In the genomic region with DNA sequence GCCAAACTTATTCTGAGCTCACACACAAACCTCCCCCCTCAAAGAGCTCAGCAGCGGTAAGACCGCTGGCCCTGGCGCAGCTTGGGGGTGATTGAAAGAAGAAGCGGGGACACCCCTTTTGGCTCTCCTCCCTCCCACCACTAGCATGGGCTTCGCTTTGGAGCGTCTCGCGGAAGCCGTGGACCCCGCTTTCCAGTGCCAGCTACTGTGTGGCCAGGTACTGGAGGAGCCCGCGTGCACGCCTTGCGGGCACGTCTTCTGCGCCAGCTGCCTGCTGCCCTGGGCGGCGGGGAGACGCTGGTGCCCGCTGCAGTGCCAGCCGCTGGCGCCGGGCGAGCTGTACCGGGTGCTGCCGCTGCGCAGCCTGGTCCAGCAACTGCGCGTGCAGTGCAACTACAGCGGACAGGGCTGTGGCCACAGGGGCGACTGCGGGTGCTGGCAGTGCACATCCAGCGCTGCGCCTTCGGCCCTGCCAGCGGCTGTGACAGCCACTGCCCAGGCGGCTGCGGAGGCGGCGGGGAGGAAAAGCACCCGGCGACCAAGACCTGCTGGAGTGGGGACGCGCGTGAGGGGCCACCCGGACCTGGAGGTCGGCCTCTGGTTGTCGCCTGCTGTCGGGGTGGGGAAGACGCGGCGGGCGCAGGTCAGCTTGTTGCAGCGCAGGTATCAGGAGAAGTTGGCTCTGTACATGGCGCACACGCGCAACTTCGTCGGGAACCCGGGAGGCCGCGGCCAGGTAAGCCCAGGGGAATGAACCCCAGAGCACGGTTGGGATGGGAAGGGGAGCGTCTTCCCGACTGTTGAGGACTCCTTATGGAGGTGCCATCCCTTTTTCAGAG, we compare ENCODE assay signal across 9 mouse cellular contexts. TPM values are rescaled to one million over a fixed set of nuclear protein-coding genes. Genes with fewer than 3 reads are reported as not detected.
DNase-seq lines count a peak whose midpoint lies in the region; ATAC-seq lines count a peak whose summit lies in the region.
"Had no signal": no experiment of that assay in that cellular context is flagged by ENCODE, and none has a peak within 500 bp of the region (broad histone marks: within the 10 kb centered on the region; RNA-seq: fewer than 3 reads in every experiment).

A gene (plus strand): TSS at position 112 of the 839 bp plus-strand sequence.

- H3K9me3 ChIP-seq in embryonic facial prominence, embryonic 11.5 days (replicated peaks; ENCODE audit: control insufficient read depth, low read length) = no peaks in the 10 kb centered on the region
- no peaks in the 10 kb centered on the region for H3K9me3 ChIP-seq in heart, embryonic 10.5 days
- no peaks in the 10 kb centered on the region for H3K9me3 ChIP-seq in midbrain, embryonic 10.5 days (replicated peaks)

- H3K27ac ChIP-seq in embryonic facial prominence, embryonic 11.5 days (replicated peaks; ENCODE audit: low read depth, low read length) = no peak within 1 kb of the TSS
- H3K27ac ChIP-seq in heart, embryonic 10.5 days = peak within 1 kb of the TSS; percentile 53; the same call in 1 of the 2 replicates
- peak within 1 kb of the TSS; percentile 63 for H3K27ac ChIP-seq in midbrain, embryonic 10.5 days (replicated peaks)

- peak; percentile 19 for DNase-seq in layer of hippocampus, adult 11-12 months (ENCODE audit: low spot score)
- no peak for DNase-seq in layer of hippocampus, adult 9-11 months
- DNase-seq in embryonic facial prominence, embryonic 11.5 days (ENCODE audit: low spot score) = peak; percentile 53
- no peak for DNase-seq in heart, embryonic 10.5 days (ENCODE audit: low spot score)
- peak; percentile 58 to 69 for DNase-seq in kidney, postnatal 4 days
- DNase-seq in midbrain, embryonic 10.5 days (ENCODE audit: low spot score) = peak; percentile 61
- peak; percentile 53 for DNase-seq in right cerebral cortex, postnatal 4 days
- DNase-seq in thymus, adult 18-20 months = no peak

- WGBS in embryonic facial prominence, embryonic 11.5 days = under 1% methylated on average over 64 of the region's 65 CpGs
- 1% methylated on average over 65 of the region's 65 CpGs for WGBS in heart, embryonic 10.5 days
- WGBS in midbrain, embryonic 10.5 days = 2% methylated on average over 65 of the region's 65 CpGs

- H3K4me2 ChIP-seq in embryonic facial prominence, embryonic 11.5 days (ENCODE audit: low read depth, low read length) = peak within 1 kb of the TSS; percentile 96

- peak within 1 kb of the TSS; percentile 51 for H3K4me3 ChIP-seq in embryonic facial prominence, embryonic 11.5 days (ENCODE audit: low read depth, low read length)
- peak within 1 kb of the TSS; percentile 71 for H3K4me3 ChIP-seq in heart, embryonic 10.5 days
- peak within 1 kb of the TSS; percentile 76 for H3K4me3 ChIP-seq in midbrain, embryonic 10.5 days

- H3K4me1 ChIP-seq in embryonic facial prominence, embryonic 11.5 days (ENCODE audit: control insufficient read depth, insufficient read depth, low read length) = no peaks in the 10 kb centered on the region
- H3K4me1 ChIP-seq in heart, embryonic 10.5 days = peaks cover 18% of the 10 kb centered on the region
- H3K4me1 ChIP-seq in midbrain, embryonic 10.5 days = peaks cover 19% of the 10 kb centered on the region

- peaks cover 11% of the 10 kb centered on the region; the same call in 1 of the 2 replicates for H3K27me3 ChIP-seq in embryonic facial prominence, embryonic 11.5 days (ENCODE audit: control insufficient read depth, insufficient read depth, low read length)
- peaks cover 41% of the 10 kb centered on the region for H3K27me3 ChIP-seq in heart, embryonic 10.5 days (ENCODE audit: insufficient read depth, poor library complexity, severe bottlenecking)
- H3K27me3 ChIP-seq in midbrain, embryonic 10.5 days (ENCODE audit: low read depth, poor library complexity, severe bottlenecking) = peaks cover 44% of the 10 kb centered on the region

- H3K36me3 ChIP-seq in embryonic facial prominence, embryonic 11.5 days (replicated peaks; ENCODE audit: control insufficient read depth, insufficient read depth, low read depth, low read length) = no peaks in the 10 kb centered on the region
- no peaks in the 10 kb centered on the region for H3K36me3 ChIP-seq in heart, embryonic 10.5 days
- no peaks in the 10 kb centered on the region for H3K36me3 ChIP-seq in midbrain, embryonic 10.5 days

- peak within 1 kb of the TSS; percentile 63 for H3K9ac ChIP-seq in embryonic facial prominence, embryonic 11.5 days (replicated peaks; ENCODE audit: low read length)

- ATAC-seq in embryonic facial prominence, embryonic 11.5 days (replicated peaks; ENCODE audit: insufficient number of reproducible peaks, low FRiP score, low TSS enrichment, low read depth) = peak; percentile 67
- ATAC-seq: Patski had no signal

RNA-seq across cellular contexts. Expression of the gene that starts here (rescaled TPM):
- 2.8 and 3.2 TPM in 2 replicates for polyA plus RNA-seq in embryonic facial prominence, embryonic 11.5 days (2014; fragmentation: Nextera tagmentation; extraction: Ambion mirVana)
- polyA plus RNA-seq in heart, embryonic 10.5 days (2016; fragmentation: Nextera tagmentation; extraction: Ambion mirVana) = 0.34 and 0.57 TPM in 2 replicates
- polyA plus RNA-seq in midbrain, embryonic 10.5 days (2016; fragmentation: Nextera tagmentation; extraction: Ambion mirVana) = 6.3 and 7.7 TPM in 2 replicates
- polyA plus RNA-seq: Patski had no signal

Comparison
In these comparisons a context has a peak if more than half of its experiments do, and no peak if none do; other contexts are left out.
1. DNase-seq: peak in layer of hippocampus, adult 11-12 months (single experiment), embryonic facial prominence, embryonic 11.5 days (single experiment), kidney, postnatal 4 days (2 of 2), midbrain, embryonic 10.5 days (single experiment) and right cerebral cortex, postnatal 4 days (single experiment); none in layer of hippocampus, adult 9-11 months (single experiment), heart, embryonic 10.5 days (single experiment) and thymus, adult 18-20 months (0 of 2).
2. Peak in every context shown above with its lines, with median percentiles within 50 percentile points of each other: H3K4me3 ChIP-seq.